Mouse (Mus musculus): Measurements from ENCODE around the gene Anxa4.

DNA sequence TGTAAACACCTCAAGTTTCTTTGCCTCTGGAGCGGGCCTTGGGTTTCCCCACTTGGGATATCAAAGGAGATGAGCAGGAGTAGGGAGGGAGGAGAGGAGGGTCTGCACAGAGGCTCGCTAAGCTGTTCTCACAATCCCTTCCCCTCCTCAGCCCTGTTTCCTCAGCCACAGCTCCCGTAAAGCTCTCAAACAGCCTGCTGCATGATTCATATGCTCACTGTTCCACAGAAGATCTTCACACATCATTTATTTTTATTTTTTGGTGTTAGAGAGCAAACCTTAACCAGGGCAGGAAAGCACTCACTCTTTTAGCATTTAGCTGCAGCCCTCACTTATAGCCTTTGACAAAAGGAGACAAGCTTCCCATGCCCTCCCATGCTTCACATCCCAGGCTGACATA lies 71.4 kb downstream of the Anxa4 start:
- TF ChIP-seq POLR2A (IDR thresholded peaks at IDR 0.05; ENCODE audit: extremely low read depth, insufficient read depth, low read length) (no peak), CTCF (IDR thresholded peaks at IDR 0.05; ENCODE audit: extremely low read depth, insufficient read depth, low read length) (no peak)

Data from cortical plate, adult 2 months (tissue).